Mouse (Mus musculus): Measurements from ENCODE around the gene Wdr45b. TPM values are rescaled to one million over a fixed set of nuclear protein-coding genes. Genes with fewer than 3 reads are reported as not detected.
A peak's percentile ranks its signal among the peaks of the same experiment; 100 is the strongest.

Gene Wdr45b
- polyA plus RNA-seq (2016; fragmentation: Nextera tagmentation; extraction: Ambion mirVana) = 102 and 103 TPM in 2 replicates

DNA sequence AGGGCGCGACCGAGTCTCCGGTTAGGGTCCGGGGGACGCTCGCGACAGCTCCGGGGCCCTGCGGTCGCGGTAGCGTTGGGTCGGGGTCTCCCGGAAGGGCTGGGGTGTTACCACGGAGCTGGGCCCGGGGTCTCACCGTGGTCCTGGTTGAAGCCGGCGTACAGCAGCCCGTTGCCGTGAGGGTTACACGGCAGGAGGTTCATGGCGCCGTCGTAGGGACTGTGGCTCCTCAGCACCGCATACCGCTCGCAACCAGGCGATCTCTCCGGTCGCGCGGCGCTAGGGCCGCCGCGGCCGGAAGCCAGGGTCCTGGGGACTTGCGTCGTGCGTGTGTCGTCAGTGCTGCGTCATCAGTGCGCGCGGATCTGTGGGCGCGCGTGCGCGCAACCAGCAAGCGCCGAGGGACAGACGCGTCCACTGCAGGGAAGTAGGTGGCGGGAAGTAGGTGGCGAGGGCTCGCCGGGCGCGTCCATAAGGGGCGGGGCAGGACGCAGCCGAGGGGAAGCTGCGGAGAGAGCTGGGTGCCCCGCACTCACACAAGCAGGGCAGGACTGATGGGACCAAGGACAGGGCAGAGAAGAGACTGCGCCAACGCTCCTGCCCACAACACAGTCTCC, at the start of gene Wdr45b:
Gene Wdr45b, minus strand, starts transcription at position 355 of the 617 bp plus-strand sequence.
- ATAC-seq (ENCODE audit: insufficient number of reproducible peaks, insufficient read depth, low FRiP score, low TSS enrichment) = peak; percentile 93
- H3K4me3 ChIP-seq = peak within 1 kb of the TSS; percentile 96
- H3K27me3 ChIP-seq = no peaks in the 10 kb centered on the region
- H3K9me3 ChIP-seq = no peaks in the 10 kb centered on the region
- H3K4me1 ChIP-seq = peaks cover 18% of the 10 kb centered on the region
- peak within 1 kb of the TSS; percentile 80 for H3K27ac ChIP-seq
- WGBS = under 1% methylated on average over 67 of the region's 69 CpGs
- H3K4me2 ChIP-seq (replicated peaks) = peak within 1 kb of the TSS; percentile 77
- H3K36me3 ChIP-seq = 0 out of 2 replicates have a peak, but pooled peaks cover 2% of the 10 kb centered on the region
- H3K9ac ChIP-seq = peak within 1 kb of the TSS; percentile 95

DNA sequence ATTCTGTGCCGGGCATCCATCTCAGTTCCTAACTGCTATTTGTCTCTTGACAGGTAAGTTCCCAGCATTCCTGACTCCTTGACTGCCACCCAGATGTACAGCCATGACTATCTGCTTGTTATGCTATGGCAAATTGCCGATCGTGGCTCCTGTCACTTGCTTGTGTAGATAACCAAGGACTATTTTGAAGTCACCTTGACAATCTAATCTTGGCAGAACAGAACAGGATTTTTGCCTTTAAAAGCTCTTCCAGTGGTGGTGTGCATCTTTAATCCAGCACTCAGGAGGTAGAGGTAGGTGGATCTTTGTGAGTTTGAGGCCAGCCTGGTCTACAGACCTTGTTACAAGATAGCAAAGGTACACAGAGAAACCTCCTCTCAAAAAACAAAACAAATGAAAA, 38.2 kb upstream of the Wdr45b start:
- no peak for ATAC-seq (ENCODE audit: insufficient number of reproducible peaks, insufficient read depth, low FRiP score, low TSS enrichment)
- H3K27ac ChIP-seq = no peak overlapping the region
- 88% methylated on average over 3 of the region's 3 CpGs for WGBS

DNA sequence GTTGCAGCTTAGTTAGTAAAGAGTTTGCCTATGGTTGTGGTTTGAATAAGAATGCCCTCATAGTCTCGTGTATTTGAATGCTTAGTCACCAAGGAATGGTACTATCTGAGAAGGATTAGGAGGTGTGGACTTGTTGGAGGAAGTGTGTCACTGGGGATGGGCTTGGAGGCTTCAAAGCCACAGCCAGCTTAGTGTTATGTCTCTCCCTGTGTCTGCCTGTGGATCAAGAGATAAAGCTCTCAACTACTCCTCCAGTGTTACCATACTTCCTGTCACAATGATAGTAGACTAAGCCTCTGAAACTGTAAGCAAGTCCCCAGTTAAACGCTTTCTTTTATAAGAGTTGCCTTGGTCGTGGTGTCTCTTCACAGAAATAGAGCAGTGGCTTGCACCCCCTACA, 36.5 kb upstream of the Wdr45b start:
- Histone ChIP-seq H3K9me3 (no peaks in the 10 kb centered on the region), H3K36me3 (no peaks in the 10 kb centered on the region), H3K27me3 (peaks cover 4% of the 10 kb centered on the region; the same call in 1 of the 2 replicates), H3K4me1 (peaks cover 13% of the 10 kb centered on the region), H3K4me2 (replicated peaks) (no peak overlapping the region), H3K4me3 (no peak overlapping the region), H3K9ac (no peak overlapping the region), H3K27ac (no peak overlapping the region)
- WGBS = 59% methylated on average over 3 of the region's 3 CpGs
- no peak for ATAC-seq (ENCODE audit: insufficient number of reproducible peaks, insufficient read depth, low FRiP score, low TSS enrichment)

More for the DNA sequence above, 38.2 kb upstream of the Wdr45b start:
- Histone ChIP-seq H3K9ac (no peak overlapping the region), H3K27me3 (no peaks in the 10 kb centered on the region), H3K4me2 (replicated peaks) (no peak overlapping the region), H3K36me3 (no peaks in the 10 kb centered on the region), H3K4me1 (peaks cover 7% of the 10 kb centered on the region), H3K4me3 (no peak overlapping the region), H3K9me3 (no peaks in the 10 kb centered on the region)

DNA sequence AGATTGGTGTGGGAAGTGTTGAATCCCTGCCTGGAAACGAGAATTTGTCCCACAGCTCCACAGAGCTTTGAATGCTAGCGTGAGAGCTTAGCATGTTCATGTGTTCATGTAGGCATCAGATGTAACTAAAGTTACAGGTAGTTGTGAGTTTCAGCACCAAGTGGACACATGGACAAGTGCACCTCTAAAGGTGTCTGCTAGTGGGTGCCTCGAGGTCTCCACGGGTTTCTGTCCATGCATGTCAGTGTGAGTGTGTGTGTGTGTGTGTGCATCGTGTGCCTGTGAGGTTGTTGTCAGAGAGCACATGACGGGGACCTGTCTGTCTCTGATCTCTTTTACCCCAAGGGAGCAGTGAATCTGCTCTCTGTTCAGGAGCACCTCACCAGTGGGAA, 34.3 kb upstream of the Wdr45b start:
- WGBS = 12% methylated on average over 6 of the region's 6 CpGs
- no peaks in the 10 kb centered on the region for H3K9me3 ChIP-seq
- no peak; the same call in 1 of the 2 replicates for ATAC-seq (ENCODE audit: insufficient number of reproducible peaks, insufficient read depth, low FRiP score, low TSS enrichment)

DNA sequence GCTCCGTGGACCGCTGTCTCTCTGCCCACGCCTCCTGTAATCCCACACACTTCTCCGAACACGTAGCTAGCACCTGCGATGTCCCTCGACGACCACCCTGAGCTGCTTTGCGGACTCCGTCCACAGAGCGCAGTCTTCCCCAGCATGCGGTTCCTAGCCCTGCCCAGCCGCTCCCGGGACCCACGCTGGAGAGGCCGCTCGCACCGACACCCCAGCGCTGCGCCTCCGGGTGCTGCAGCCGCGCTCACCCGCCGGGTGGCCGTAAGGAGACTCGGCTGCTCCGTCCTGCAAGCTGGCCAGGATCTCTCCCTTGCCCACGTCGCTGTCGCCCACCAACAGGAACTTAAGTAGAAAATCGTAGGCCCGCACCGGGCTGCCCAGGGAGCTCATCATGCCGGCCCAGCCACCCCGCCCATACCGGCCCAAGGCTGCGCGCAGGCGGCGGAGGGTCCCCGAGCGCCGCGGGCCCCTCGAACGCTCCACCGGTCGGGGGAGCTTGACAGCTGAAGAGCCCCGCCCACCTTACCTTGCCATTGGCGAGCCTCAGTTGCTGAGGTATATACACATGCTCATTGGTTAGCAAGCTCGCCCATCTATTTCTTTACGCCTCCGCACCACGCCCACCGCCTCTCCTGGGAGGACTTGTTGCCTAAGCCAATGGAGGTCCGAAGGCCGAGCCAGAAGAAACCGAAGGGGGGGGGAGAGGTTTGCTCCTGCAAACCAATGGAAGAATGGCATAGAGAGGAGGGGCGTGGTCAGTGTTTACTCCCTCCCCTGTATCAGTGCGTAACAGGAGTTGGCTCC, 33.7 kb upstream of the Wdr45b start, which contains the start of gene Rab40b:
Gene Rab40b, minus strand, starts transcription at position 502 of the 804 bp plus-strand sequence.
- Histone ChIP-seq H3K9ac (peak within 1 kb of the TSS; percentile 59), H3K9me3 (no peaks in the 10 kb centered on the region), H3K4me1 (peaks cover 13% of the 10 kb centered on the region), H3K36me3 (no peaks in the 10 kb centered on the region), H3K4me3 (peak within 1 kb of the TSS; percentile 60), H3K4me2 (replicated peaks) (peak within 1 kb of the TSS; percentile 87), H3K27ac (peak within 1 kb of the TSS; percentile 46; the same call in 1 of the 2 replicates), H3K27me3 (peaks cover 4% of the 10 kb centered on the region; the same call in 1 of the 2 replicates)
- 1% methylated on average over 60 of the region's 61 CpGs for WGBS
- peak; percentile 100 for ATAC-seq (ENCODE audit: insufficient number of reproducible peaks, insufficient read depth, low FRiP score, low TSS enrichment)

More for the DNA sequence above, 34.3 kb upstream of the Wdr45b start:
- peaks cover 4% of the 10 kb centered on the region; the same call in 1 of the 2 replicates for H3K27me3 ChIP-seq
- peak overlapping the region; percentile 60 for H3K4me3 ChIP-seq
- peak overlapping the region; percentile 87 for H3K4me2 ChIP-seq (replicated peaks)
- H3K9ac ChIP-seq = no peak overlapping the region
- no peaks in the 10 kb centered on the region for H3K36me3 ChIP-seq
- peaks cover 13% of the 10 kb centered on the region for H3K4me1 ChIP-seq
- H3K27ac ChIP-seq = no peak overlapping the region

DNA sequence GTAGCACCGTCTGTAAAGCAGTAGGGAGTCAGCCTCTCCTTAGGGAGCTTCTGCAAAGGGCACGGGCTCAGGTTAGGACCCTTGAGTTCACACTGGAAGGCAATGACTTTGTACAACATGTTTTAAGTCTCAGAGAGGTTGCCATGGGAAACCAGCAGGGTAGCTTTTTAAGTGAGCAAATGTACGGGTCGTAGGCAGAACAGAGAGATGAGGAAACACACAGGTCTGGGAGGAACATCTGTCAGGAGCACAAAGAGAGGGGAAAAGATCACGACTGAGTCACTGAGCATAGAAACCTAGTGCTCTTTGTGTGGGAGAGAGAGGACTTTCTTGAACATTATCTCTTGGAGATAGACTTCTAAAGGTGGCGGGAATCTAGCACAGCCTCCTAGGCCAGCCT, 26.0 kb upstream of the Wdr45b start:
- H3K9ac ChIP-seq = no peak overlapping the region
- H3K36me3 ChIP-seq = no peaks in the 10 kb centered on the region
- WGBS = 66% methylated on average over 6 of the region's 6 CpGs
- no peaks in the 10 kb centered on the region for H3K27me3 ChIP-seq
- no peaks in the 10 kb centered on the region for H3K4me1 ChIP-seq
- H3K4me2 ChIP-seq (replicated peaks) = no peak overlapping the region
- no peak overlapping the region for H3K4me3 ChIP-seq
- H3K9me3 ChIP-seq = no peaks in the 10 kb centered on the region
- no peak overlapping the region for H3K27ac ChIP-seq
- no peak for ATAC-seq (ENCODE audit: insufficient number of reproducible peaks, insufficient read depth, low FRiP score, low TSS enrichment)

DNA sequence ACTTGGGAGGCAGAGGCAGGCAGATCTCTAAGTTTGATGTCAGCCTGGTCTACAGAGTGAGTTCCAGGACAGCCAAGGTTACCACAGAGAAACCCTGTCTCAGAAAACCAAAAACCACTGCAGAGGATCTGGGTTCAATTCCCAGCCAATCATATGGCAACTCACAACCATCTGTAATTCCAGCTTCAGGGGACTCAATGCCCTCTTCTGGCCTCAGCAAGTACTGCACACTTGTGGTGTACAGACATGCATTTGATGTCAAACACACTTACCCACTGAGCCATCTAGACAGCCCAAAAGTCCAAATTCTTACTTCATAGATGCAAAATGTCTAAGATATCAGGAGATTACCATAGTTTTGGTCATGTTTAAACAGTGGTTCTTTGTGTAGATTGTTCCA, 24.4 kb upstream of the Wdr45b start:
- Histone ChIP-seq H3K27ac (no peak overlapping the region), H3K9ac (no peak overlapping the region), H3K9me3 (no peaks in the 10 kb centered on the region), H3K36me3 (no peaks in the 10 kb centered on the region), H3K4me3 (no peak overlapping the region), H3K4me1 (no peaks in the 10 kb centered on the region), H3K4me2 (replicated peaks) (no peak overlapping the region), H3K27me3 (no peaks in the 10 kb centered on the region)
- no peak for ATAC-seq (ENCODE audit: insufficient number of reproducible peaks, insufficient read depth, low FRiP score, low TSS enrichment)

DNA sequence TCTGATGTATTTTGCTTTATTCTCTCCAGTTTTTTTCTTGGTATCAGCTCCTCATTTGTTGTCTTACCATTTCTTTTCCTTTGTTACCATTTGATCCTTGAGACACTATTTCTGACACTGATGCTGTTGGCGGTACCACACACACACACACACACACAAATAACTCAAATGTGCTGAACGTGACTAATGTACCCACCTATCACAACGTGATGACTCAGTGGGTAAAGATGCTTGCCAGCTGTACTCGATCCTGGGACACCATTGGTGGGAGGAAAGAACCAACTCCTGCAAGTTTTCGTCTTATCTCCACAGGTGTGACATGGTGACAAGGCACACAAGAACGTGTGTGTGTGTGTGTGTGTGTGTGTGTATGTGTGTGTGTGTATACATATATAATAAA, 19.1 kb upstream of the Wdr45b start:
- no peak for ATAC-seq (ENCODE audit: insufficient number of reproducible peaks, insufficient read depth, low FRiP score, low TSS enrichment)
- H3K4me3 ChIP-seq = no peak overlapping the region

DNA sequence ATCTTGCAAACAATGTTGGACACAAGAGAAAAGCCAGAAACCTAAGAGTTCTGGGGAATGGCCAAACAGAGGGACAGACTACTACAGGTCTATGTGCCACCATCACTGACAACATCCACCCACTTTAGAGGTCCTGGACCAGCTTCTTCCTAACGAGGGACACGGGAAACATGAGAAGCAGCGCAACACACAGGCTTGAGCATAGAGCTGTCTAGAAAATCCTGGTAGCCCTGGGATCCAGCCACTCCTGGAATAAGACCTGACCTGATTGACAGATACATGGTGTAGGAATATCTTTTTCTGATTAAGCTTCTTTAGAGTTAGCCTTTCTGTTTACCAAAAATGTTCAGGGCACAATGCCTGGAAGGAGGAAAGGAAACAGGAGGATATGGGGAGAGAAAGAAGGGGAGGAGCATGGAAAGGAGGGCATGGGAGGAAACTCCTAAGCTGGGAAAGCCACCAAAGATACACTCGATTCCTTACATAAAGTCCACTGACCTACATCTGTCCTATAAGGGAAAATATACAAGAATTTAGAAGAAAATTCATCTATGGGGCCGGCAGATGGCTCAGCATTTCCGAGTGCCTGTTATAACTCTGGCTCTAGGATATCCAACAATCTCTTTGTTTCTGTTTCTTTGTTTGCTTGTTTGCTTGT, 16.2 kb upstream of the Wdr45b start:
- no peak overlapping the region for H3K27ac ChIP-seq

More for the DNA sequence above, 19.1 kb upstream of the Wdr45b start:
- Histone ChIP-seq H3K9ac (no peak overlapping the region), H3K27me3 (no peaks in the 10 kb centered on the region), H3K4me2 (replicated peaks) (no peak overlapping the region), H3K36me3 (no peaks in the 10 kb centered on the region), H3K27ac (no peak overlapping the region), H3K9me3 (no peaks in the 10 kb centered on the region), H3K4me1 (no peaks in the 10 kb centered on the region)
- WGBS = 73% methylated on average over 6 of the region's 6 CpGs

DNA sequence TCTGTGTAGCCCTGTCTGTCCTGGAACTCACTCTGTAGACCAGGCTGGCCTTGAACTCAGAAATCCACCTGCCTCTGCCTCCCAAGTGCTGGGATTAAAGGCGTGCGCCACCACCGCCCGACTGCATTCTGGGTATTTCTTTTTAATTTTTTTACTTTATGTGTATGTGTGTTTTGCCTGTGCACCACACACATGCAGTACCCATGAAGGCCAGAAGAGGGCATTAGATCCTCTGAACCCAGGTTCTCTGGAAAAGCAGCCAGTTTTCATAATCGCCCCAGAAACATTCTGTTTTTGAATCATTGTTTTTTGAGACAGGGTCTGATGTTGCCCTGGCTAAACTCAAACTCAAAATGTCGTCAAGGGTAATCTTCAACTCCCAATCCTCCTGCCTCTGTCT, 15.4 kb upstream of the Wdr45b start:
- Histone ChIP-seq H3K4me3 (no peak overlapping the region), H3K4me2 (replicated peaks) (no peak overlapping the region), H3K27ac (no peak overlapping the region), H3K27me3 (no peaks in the 10 kb centered on the region), H3K4me1 (no peaks in the 10 kb centered on the region), H3K36me3 (no peaks in the 10 kb centered on the region), H3K9ac (no peak overlapping the region), H3K9me3 (no peaks in the 10 kb centered on the region)
- 63% methylated on average over 6 of the region's 6 CpGs for WGBS
- no peak for ATAC-seq (ENCODE audit: insufficient number of reproducible peaks, insufficient read depth, low FRiP score, low TSS enrichment)

More for the DNA sequence above, 16.2 kb upstream of the Wdr45b start:
- no peak overlapping the region for H3K9ac ChIP-seq
- WGBS = 76% methylated on average over 6 of the region's 6 CpGs
- H3K4me2 ChIP-seq (replicated peaks) = no peak overlapping the region
- ATAC-seq (ENCODE audit: insufficient number of reproducible peaks, insufficient read depth, low FRiP score, low TSS enrichment) = no peak
- no peaks in the 10 kb centered on the region for H3K36me3 ChIP-seq
- no peaks in the 10 kb centered on the region for H3K4me1 ChIP-seq
- no peaks in the 10 kb centered on the region for H3K27me3 ChIP-seq
- H3K9me3 ChIP-seq = no peaks in the 10 kb centered on the region
- H3K4me3 ChIP-seq = no peak overlapping the region

DNA sequence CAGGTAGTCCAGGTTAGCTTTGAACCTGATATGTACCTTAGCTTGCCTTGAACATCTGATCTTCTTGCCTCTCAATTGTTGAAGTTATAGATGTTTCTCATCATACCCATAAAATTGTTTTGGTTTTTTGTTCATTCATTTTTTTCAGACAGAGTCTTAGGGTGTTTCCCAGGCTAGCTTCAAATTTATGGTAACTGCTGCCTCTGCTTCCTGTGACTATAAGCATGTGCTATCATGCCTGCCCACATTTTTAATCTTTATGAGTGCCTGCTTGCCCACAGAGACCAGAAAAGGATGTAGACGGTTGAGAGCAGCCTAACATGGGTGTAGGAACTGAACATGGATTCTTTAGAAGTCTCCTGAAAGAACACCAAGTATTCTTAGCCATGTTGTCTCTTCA, 14.5 kb upstream of the Wdr45b start:
- Histone ChIP-seq H3K4me2 (replicated peaks) (no peak overlapping the region), H3K27me3 (no peaks in the 10 kb centered on the region), H3K9me3 (no peaks in the 10 kb centered on the region), H3K36me3 (no peaks in the 10 kb centered on the region), H3K4me3 (no peak overlapping the region), H3K27ac (no peak overlapping the region), H3K9ac (no peak overlapping the region), H3K4me1 (no peaks in the 10 kb centered on the region)
- no peak for ATAC-seq (ENCODE audit: insufficient number of reproducible peaks, insufficient read depth, low FRiP score, low TSS enrichment)
- 83% methylated on average over 1 of the region's 1 CpGs for WGBS

Data from embryonic facial prominence, embryonic 12.5 days (tissue).